Mouse (Mus musculus) gastrocnemius, adult 2 months (tissue): ENCODE measurements around the gene Oas1a. TPM values are rescaled to one million over a fixed set of nuclear protein-coding genes. Genes with fewer than 3 reads are reported as not detected.
A peak's percentile ranks its signal among the peaks of the same experiment; 100 is the strongest.
"Not testable (repeated sequence)": the region's sequence is repeated elsewhere in the genome, so short reads cannot be mapped to it uniquely, and the experiment has no call there.

Experiments
- DNase-seq: peaks from one replicate; pipeline ENCODE4 v3.0.0; 2022
- H3K27ac ChIP-seq: fragments of 200-600 bp; 2 replicates; pipeline ENCODE4 v1.8.1; 2022; ENCODE audit warnings: mild to moderate bottlenecking
- H3K4me3 ChIP-seq: fragments of 200-600 bp; 2 replicates; pipeline ENCODE4 v1.8.1; 2022; ENCODE audit warnings: mild to moderate bottlenecking, moderate library complexity
- CTCF ChIP-seq: fragments of 200-600 bp; IDR thresholded peaks from 2 replicates; pipeline ENCODE4 v1.8.1; 2022; ENCODE audit warnings: antibody characterized with exemption, mild to moderate bottlenecking, moderate library complexity
- intact Hi-C: fragments of 180-260 bp; cut with DNase I; formaldehyde crosslinking; loops from one replicate; pipeline ENCODE4 v1.15.1; 2025
- long read RNA-seq, 2 experiments: library from polyadenylated mRNA; stranded (forward); transcript quantifications; one replicate each; pipeline ENCODE4 v2.0.0; 2021
- total RNA-seq, 2 experiments: library from RNA; stranded (reverse); gene quantifications; 2 replicates each; pipeline ENCODE4 v1.2.3; 2021

Gene Oas1a
- total RNA-seq, result under 1 TPM; 0.14 to 0.18 TPM
- long read RNA-seq, experiment 1, result 0 reads
- long read RNA-seq, experiment 2, result 0 reads

DNA sequence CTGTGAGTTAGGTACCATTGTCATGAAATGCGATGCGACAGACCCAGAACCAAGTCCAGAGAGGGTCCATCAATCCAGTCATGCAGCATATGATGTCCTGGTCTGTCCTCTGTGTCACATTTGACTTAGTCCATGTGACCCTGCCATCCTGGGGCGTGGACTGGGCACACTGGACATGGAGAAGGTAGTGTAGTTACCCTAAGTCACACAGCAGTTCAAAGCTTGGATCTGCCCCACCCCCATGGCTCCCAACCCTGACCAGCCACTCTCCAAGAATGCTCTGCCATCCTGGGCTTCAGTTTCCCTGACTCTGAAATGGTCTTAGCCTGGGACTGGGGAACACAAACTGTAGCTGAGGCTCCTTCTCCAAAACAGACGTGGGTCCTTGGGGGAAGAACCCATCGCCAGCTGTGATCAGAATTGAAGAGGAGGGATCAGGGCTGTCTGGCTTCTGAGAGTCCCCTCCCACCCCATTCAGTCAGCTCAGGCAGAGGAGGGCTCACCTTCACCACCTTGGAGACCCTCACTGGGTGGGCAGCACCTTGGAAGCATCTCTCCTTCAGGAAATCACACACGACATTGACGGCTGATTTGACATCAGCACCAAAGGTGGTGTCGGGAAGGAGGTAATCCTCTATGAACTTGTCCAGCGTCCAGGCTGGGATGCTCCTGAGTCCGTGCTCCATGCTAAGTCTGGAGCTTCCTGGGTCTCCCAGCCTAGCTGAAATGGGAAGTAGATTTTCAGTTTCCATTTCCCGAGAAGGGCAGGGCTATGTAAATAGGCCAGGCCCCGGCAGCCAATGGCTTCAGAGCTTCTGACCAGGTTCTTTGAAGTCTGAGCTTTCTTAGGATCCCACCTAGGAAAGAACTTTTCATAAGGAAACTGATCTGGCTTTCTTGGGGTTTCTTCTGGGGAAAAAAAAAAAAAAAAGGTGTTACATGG is at the start of gene Oas1a:
Gene Oas1a, minus strand, starts transcription at position 731 of the 943 bp plus-strand sequence.
- intact Hi-C loops, H3K27ac ChIP-seq, DNase-seq: not testable (repeated sequence)
- peak within 1 kb of the TSS; percentile 28 for H3K4me3 ChIP-seq

DNA sequence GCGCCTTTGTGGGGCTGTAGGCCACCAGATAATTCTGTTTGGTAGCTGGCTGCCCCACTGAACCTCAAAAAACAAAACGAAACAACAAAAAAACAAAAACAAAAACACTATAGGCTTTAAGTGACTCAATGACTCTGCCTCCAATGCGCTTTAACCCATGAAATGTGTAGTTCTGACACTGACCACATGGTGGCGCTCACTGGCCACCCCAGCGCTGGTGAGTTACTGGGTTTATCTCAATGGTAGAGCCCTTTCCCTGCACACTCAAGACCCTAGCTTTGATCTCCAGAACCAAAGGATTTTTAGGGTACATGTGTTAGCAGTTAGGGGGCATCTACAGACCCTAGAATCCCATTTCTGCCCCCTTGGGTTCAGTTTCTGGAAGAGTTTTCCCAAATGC is 46.7 kb upstream of the Oas1a start:
- TF ChIP-seq CTCF, result peak; percentile 57
- intact Hi-C loops, result loop anchor here (5.0 kb wide), 1 partner anchor 218 kb away; no protein-coding TSS in a partner anchor
- no peak overlapping the region for H3K27ac ChIP-seq
- no peak for DNase-seq
- no peak overlapping the region for H3K4me3 ChIP-seq

DNA sequence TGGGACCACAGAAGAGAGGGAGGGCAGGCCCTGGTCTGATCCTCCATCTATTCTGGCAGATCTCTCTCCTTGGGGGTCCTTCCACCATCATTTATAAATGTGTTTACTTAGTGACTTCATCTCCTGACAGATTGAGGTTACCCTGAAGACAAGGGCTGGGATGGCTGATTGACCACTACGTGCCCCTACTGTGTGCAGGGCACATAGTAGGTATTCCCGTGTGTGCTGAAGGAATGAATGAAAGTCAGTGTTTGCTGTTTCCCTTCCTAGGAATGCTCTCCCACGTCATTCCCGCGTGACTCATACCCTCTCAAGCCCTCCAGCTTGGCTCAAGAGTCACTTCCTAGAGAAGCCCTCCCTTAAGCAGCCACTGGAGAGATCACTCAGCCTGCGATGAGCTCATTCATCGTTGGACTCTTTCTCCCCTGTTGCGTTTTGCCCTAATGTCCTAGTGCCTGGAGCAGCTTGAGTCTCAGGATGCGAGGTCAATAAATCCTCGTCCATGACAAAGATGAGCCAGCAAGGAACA is 45.0 kb upstream of the Oas1a start:
- Histone ChIP-seq H3K4me3 (no peak overlapping the region), H3K27ac (no peak overlapping the region)
- DNase-seq, result peak; percentile 41
- intact Hi-C loops, result loop anchor here (5.0 kb wide), 1 partner anchor 220 kb away; no protein-coding TSS in a partner anchor
- TF ChIP-seq CTCF, result no peak

DNA sequence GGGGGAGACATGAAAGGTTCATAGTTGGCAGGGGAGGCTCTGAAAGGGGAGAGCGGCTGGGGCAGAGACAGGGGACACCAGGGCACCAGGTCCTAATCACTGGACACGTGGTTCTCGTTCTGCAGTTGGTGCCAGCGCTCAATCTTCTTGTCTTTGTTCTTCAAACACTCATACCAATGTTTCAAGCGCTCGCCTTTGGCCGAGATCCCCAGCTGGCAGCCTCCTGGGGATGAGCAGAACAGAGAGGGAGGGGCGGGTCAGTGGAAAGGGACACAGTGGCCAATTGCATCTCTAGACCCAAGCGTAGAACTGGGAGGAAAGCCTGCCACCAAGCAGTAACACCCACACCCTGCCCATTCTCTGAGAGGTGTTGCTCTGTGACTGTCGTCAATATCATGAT is 34.8 kb upstream of the Oas1a start:
- DNase-seq, result no peak
- Histone ChIP-seq H3K4me3 (no peak overlapping the region), H3K27ac (no peak overlapping the region)
- intact Hi-C loops, result no loop called here
- TF ChIP-seq CTCF, result no peak

DNA sequence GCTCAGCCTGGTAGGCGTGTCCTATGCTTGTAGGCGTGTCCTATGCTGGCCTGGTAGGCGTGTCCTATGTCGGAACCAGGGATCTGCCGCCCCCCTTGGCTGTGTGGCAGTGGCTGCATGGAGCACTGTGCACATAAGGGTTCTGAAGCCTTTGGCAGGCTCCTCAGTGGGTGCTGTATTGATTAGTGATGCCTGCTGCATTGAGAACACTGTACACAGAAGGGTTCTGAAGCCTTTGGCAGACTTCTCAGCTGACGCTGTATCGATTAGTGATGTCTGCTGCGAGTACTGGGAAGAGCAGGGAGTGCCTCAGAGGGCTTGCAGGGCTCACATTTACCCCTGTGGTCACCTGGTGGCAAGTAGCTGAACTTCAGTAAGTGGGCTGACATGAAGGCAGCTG is 31.3 kb upstream of the Oas1a start:
- TF ChIP-seq CTCF, result no peak
- no peak for DNase-seq
- Histone ChIP-seq H3K27ac (no peak overlapping the region), H3K4me3 (no peak overlapping the region)
- intact Hi-C loops, result no loop called here

DNA sequence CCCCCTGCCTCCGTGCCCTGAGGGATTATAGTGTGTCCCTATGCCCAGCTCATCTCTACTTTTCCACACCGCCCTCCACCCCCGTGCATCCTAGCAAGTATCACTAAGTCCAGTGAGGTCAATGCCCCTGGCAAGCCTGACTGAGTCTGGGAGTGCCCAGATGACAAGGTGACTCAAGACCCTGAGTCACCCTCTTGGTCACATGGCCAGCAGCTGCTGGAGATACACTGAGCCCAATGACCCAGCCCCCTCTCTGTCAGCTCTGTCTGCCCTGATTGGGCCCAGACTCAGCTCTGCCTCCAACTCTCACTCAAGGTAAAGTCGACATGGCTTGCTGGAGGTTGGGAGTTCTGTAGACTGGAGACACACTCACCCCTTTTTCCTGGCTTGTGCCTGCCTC is 30.5 kb upstream of the Oas1a start:
- Histone ChIP-seq H3K4me3 (no peak overlapping the region), H3K27ac (no peak overlapping the region)
- intact Hi-C loops, result no loop called here
- no peak for TF ChIP-seq CTCF
- DNase-seq, result no peak

DNA sequence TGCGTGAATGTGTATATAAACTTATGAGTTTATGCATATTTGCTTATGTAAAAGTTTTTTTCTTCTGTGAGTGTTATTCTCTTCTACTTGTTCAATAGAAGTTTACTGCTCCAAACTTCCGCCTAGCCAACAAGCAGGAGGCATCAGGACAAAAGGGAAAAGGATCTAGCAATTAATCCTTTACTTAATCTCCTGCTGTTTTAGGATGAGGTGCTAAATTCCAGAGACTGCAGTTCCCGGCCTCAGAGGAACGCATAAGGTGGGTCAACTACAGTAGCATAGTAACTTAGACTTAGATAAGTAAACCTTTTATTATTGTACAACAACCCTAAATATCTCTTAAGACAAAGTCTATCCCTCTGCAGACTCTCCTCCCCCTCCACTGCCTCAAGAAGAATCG is 26.6 kb upstream of the Oas1a start:
- Histone ChIP-seq H3K4me3 (no peak overlapping the region), H3K27ac (no peak overlapping the region)
- intact Hi-C loops, result no loop called here
- no peak for DNase-seq
- no peak for TF ChIP-seq CTCF

DNA sequence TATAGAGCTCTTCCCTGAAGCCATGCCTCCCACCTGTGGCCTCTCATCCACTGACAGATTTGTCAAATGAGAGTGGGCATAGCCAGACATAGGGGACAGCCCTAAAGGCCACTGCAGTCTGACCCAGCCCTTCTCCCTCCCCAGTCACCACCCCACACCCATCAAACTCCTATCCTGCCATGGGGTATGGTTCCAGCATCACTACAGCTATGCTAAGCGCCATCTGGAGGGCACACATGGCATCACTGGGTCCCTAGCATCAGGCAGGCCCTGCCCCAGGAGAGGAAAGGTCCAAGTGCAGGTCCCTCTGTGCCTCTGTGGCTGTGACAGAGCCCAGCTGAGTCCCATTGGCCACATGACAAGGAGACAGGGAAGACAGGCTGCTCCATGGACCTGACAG is 19.7 kb upstream of the Oas1a start:
- Histone ChIP-seq H3K27ac (no peak overlapping the region), H3K4me3 (no peak overlapping the region)
- no peak; the same call in 1 of the 2 replicates for TF ChIP-seq CTCF
- DNase-seq, result no peak
- intact Hi-C loops, result no loop called here

DNA sequence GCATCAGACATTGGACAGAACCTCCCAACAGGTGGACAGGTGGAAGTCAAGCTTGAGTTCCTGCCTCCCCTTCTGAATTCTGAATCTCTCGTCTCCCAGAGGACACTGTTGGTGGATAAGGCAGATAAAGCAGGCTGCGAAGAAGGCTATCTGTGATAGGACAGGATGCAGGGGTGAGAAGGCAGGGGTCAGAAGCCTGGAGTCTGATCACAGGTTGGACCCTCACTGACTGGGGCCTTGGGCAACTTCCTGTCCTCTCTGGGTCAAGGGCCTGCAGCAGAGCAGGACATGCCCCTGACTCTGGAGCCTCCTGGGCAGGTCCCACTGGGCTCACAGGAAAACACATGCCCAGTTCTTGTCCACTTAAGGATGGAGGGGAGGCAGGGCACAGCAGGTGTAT is 19.0 kb upstream of the Oas1a start:
- H3K4me3 ChIP-seq, intact Hi-C loops: not testable (repeated sequence)

DNA sequence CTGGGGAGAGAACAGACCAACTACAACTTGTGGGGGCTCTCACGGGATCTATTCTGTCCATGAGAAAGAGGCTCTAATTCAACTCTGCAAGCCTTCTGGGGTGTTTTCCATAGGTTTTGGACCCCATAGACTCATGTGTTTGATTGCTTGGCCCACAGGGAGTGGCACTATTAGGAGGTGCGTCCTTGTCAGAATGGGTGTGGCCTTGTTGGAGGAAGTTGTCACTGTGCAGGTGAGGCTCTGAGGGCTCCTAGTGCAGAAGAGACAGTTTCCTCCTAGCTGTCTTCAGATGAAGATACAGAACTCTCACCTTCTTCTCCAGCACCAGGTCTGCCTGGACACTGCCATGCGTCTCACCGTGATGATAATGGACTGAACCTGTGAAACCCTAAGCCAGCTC is 17.2 kb upstream of the Oas1a start:
- DNase-seq, H3K27ac ChIP-seq, H3K4me3 ChIP-seq, intact Hi-C loops: not testable (repeated sequence)

More for the DNA sequence above, 19.0 kb upstream of the Oas1a start:
- not testable (repeated sequence) for H3K27ac ChIP-seq, DNase-seq

DNA sequence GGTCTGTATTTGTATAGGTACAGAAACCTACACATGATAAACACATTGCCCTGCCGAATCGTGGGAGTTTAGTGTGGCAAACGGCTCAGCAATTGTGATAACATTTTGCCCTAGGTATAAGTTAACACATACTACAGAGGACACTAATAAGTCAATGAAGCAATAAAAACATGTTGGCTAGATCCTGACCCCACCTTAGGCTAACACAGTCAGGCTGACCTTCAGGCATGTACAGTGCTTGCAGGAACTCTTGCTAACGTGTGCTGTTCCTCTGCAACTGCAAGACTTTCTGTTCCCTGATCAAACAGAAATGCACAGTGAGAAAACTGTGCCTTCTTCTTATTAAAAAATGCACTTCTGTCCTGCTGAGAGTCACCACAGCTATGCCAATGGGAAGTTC is 16.6 kb upstream of the Oas1a start:
- no peak overlapping the region for H3K27ac ChIP-seq
- no peak overlapping the region for H3K4me3 ChIP-seq
- intact Hi-C loops, result no loop called here
- no peak for TF ChIP-seq CTCF
- no peak for DNase-seq

DNA sequence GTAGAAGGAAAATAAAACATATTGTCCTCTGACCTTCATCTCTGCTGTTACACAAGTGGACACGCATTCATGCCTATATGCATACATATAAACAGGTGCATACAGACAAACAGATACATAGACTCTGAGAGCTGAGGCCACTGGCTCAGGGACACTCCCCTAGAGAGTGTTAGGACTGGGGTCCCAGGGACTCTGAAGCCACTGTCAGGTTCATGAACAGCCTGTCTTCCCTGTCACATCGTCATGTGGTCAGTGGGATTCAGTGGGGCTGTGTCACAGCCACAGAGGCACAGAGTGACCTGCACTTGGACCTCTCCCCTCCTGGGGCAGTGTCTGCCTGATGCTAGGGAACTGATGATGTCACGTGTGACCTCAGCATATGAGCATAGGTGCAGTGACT is 13.0 kb upstream of the Oas1a start:
- intact Hi-C loops, result no loop called here
- DNase-seq, result no peak

DNA sequence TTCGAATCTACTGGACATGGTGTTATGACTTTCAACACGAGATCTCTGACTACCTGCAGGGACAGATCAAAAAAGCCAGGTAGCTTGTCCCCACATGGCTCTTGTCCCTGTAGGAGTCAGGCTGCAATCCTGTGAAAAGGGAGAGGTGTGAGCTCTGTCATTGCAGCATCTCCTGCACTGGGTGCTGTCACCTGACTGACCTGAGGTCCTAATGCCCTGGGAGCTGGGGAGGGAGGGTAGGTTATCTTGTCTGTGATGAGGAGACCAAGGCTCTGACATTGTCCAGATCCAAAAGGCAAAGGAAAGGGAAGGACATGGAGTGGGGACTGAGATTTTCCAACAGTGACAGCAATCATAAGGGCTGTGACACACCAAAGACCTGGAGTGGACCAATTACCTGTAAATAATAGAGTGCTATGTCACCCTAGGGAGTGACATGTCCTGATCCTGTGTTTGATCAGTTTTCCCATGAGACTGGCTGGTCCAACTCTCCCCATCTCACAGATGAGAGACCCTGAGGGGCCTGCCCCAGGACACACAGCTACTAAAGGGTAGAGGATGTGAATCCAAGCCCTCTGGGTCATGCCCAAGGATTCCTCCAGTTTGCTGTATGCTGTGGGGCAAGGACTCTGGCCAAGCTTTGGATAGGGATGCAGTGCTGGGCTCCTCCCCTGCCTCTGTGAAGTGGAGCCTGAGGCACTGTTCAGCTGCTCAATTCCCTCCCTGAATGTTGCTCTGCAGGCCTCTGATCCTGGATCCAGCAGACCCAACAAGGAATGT is 12.0 kb upstream of the Oas1a start:
- intact Hi-C loops, DNase-seq, H3K4me3 ChIP-seq, H3K27ac ChIP-seq: not testable (repeated sequence)

More for the DNA sequence above, 13.0 kb upstream of the Oas1a start:
- no peak for TF ChIP-seq CTCF
- no peak overlapping the region for H3K27ac ChIP-seq
- no peak overlapping the region for H3K4me3 ChIP-seq

DNA sequence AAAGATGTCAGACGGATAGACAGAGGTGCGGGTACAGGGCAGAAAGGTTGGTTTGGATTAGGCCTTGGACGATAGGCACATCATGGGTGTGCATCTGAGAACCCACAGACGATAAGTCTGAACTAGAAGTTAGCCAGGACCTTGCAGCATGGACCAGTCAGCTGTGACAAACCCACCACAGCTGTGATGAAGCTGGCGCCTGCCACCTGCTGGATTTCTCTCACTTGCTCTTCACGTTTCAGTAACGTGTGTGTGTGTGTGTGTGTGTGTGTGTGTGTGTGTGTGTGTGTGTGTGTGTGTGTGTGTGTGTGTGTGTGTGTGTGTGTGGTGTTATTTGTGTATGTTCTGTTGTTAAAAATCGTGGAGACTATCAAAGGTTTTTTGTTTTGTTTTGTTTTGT is 6.9 kb upstream of the Oas1a start, which contains the start of gene Oas1d:
Gene Oas1d, plus strand, starts transcription at position 333 of the 400 bp plus-strand sequence.
- H3K27ac ChIP-seq, H3K4me3 ChIP-seq, intact Hi-C loops, DNase-seq: not testable (repeated sequence)
